Mouse (Mus musculus) myocyte (in vitro differentiated cells): ENCODE measurements at regions not wholly inside any gene's neighbourhood (a gene's known extent, or its start where the extent isn't known, plus 50 kb on each side); places are given as distances from the start of the nearest gene placed in this dataset.

Source experiments
- CEBPB ChIP-seq: IDR thresholded peaks from 2 replicates; pipeline ENCODE4 v1.6.1; 2011; ENCODE audit warnings: mild to moderate bottlenecking, moderate library complexity; ENCODE audit not compliant: poor library complexity, insufficient read depth, severe bottlenecking
- E2F4 ChIP-seq: IDR thresholded peaks from one replicate; pipeline ENCODE4 v1.6.1; 2011; ENCODE audit warnings: mild to moderate bottlenecking, control low read depth, moderate library complexity; ENCODE audit not compliant: insufficient read depth
- MAX ChIP-seq: IDR thresholded peaks from one replicate; pipeline ENCODE4 v1.6.1; 2011; ENCODE audit warnings: low read depth, mild to moderate bottlenecking, control low read depth
- POLR2A ChIP-seq: IDR thresholded peaks from one replicate; pipeline ENCODE4 v1.6.1; 2011; ENCODE audit warnings: low read depth, mild to moderate bottlenecking, control low read depth, moderate library complexity; ENCODE audit not compliant: insufficient read length
- POLR2AphosphoS2 ChIP-seq: IDR thresholded peaks from one replicate; pipeline ENCODE4 v1.6.1; 2011; ENCODE audit warnings: low read depth, control low read depth; ENCODE audit not compliant: insufficient read length
- REST ChIP-seq: IDR thresholded peaks from one replicate; pipeline ENCODE4 v1.6.1; 2011; ENCODE audit warnings: mild to moderate bottlenecking, control low read depth, moderate library complexity; ENCODE audit not compliant: insufficient read depth, insufficient read length
- TCF12 ChIP-seq: IDR thresholded peaks from one replicate; pipeline ENCODE4 v1.6.1; 2011; ENCODE audit warnings: mild to moderate bottlenecking, control low read depth; ENCODE audit not compliant: poor library complexity, insufficient read depth, severe bottlenecking
- USF1 ChIP-seq: IDR thresholded peaks from one replicate; pipeline ENCODE4 v1.6.1; 2011; ENCODE audit warnings: low read depth, mild to moderate bottlenecking, control low read depth, moderate library complexity

DNA sequence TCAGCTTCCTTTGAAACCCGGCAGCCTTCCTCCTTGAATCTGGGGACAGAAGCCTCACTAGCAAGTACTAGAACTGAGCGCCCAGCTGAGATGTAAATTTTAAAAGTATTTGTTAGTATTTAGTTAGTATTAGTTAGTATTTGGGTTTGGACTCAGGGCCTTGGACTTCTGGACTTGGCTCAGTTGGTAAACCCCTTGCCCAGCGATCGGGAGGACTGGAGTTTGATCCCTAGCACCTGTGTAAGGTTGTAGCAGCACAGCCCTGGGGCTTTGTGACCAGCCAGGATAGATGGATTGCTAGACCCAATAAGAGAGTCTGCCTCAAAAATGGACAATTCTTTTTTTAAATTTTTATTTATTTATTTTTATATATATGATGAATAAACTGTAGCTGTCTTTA, 62.7 kb upstream of the Ppp2r5a start:
- no peak for TF ChIP-seq POLR2AphosphoS2
- no peak for TF ChIP-seq MAX
- TF ChIP-seq CEBPB = no peak
- no peak for TF ChIP-seq POLR2A
- no peak for TF ChIP-seq TCF12
- TF ChIP-seq E2F4 = no peak
- TF ChIP-seq REST = no peak
- no peak for TF ChIP-seq USF1
